Mouse (Mus musculus) liver, embryonic 14.5 days (tissue): Measurements from ENCODE around the gene Pfdn5.

ENCODE experiments used
- CTCF ChIP-seq: IDR thresholded peaks from 2 replicates; pipeline ENCODE4 v1.5.1; 2016; ENCODE audit warnings: antibody characterized with exemption, low read depth, control low read depth
- EP300 ChIP-seq: IDR thresholded peaks from 2 replicates; pipeline ENCODE4 v1.6.1; 2016; ENCODE audit warnings: antibody characterized with exemption, low read depth

DNA sequence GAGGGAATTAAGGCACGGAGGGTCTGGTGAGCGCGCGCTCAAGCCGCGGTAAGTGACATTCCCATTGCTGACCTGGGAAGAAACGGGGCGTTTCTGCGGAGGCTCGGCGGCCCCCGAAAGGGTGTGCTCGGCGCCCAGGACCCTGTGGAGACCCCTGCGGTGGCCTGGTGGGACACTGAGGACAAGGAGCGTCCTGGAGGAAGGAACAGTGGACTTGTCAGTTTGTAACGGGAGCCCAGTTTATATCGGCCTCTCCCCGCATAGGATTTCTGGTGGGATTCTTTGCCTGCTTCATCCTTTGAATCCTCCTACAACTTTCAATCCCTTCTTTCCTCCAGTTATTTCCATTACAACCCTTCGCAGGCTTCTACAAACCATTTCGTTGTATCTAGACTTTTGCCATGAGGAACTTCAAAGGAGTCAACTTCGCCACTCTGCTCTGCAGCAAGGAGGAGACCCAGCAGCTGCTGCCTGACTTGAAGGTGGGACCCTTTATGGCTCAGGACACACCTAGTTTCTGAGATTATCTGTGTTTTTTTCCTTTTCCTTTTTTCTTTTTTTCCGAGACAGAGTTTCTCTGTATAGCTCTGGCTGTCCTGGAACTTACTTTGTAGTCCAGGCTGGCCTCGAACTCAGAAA is 29.4 kb upstream of the Pfdn5 start:
- TF ChIP-seq EP300 (no peak), CTCF (no peak)
